Mouse (Mus musculus): ENCODE measurements around the gene Wdr27. TPM values are rescaled to one million over a fixed set of nuclear protein-coding genes. Genes with fewer than 3 reads are reported as not detected.
A peak's percentile ranks its signal among the peaks of the same experiment; 100 is the strongest.
"Not testable (repeated sequence)": the region's sequence is repeated elsewhere in the genome, so short reads cannot be mapped to it uniquely, and the experiment has no call there.

The Wdr27 gene
- total RNA-seq, 1 experiment from 2014 or later: not detected

DNA sequence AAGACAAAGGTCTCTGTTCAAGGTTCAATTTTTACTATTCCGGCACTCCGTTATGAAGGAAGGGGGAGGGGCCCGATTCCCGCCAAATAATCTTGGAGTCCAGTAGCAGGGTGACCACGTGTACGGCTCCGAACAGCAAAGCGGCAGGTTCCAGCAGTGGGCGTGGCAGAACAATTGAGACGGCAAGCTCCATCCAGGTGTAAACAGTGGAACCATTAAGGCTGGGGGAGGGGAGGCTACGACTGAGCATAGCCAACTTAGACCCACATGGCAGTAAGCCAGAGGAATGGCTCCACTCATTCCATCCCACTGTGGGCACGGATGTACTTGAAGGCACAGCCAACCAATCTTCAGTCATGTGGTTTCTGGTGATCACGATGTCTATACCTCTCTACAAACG, 7.7 kb downstream of the Wdr27 start:
- ATAC-seq (replicated peaks; ENCODE audit: low read depth, poor library complexity, severe bottlenecking): not testable (repeated sequence)

DNA sequence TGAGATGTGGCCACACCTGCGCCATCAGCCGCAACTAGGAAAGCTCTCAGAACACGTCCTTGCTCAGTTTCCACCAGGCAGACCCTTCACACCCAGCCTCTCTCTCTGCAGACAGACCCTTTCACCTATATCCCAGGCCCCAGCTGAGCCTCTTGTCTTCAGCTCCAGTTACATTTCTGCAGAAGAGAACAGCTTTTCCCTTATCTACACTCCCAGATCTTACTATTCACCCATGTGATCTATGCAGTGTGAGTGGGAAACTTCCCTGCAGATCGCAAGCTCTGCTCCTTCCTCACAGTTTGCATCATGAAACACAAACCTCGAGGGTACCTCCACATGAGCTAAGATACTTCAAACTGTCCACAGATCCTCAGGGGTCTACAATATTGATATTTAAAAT, 11.5 kb downstream of the Wdr27 start:
- ATAC-seq (replicated peaks; ENCODE audit: low read depth, poor library complexity, severe bottlenecking): no peak

GRCm38 (mm10) chr17:14930697-14931096, 12.3 kb downstream of the Wdr27 start:
- peak; percentile 95 for ATAC-seq (replicated peaks; ENCODE audit: low read depth, poor library complexity, severe bottlenecking)

DNA sequence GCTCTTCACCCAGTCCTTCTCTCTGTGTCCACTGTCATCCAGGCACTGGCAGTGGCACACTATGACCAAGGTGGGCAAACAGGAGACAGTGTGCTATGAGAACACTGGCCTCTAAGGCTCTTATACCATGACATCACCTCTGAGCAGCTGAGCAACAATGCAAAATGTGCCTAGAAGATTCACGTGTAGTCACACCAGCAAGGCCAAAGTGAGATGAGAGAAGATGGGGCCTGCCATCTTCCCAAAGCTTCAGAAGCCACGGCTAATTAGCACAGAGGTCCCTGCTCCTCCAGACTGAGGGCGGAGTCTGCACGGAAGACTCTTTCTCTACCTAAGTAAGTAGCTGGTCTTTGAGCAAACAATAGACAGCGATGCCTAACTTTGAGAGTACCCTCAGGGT, 14.3 kb downstream of the Wdr27 start:
- ATAC-seq (replicated peaks; ENCODE audit: low read depth, poor library complexity, severe bottlenecking): no peak

- ATAC-seq (replicated peaks; ENCODE audit: low read depth, poor library complexity, severe bottlenecking): no peak
Measured at GRCm38 (mm10) chr17:14927644-14928218, 15.2 kb downstream of the Wdr27 start.

- peak; percentile 89 for ATAC-seq (replicated peaks; ENCODE audit: low read depth, poor library complexity, severe bottlenecking)
Measured at GRCm38 (mm10) chr17:14921582-14921981, 21.4 kb downstream of the Wdr27 start.

GRCm38 (mm10) chr17:14917866-14918265, 25.1 kb downstream of the Wdr27 start:
- no peak for ATAC-seq (replicated peaks; ENCODE audit: low read depth, poor library complexity, severe bottlenecking)

GRCm38 (mm10) chr17:14914401-14914800, 28.6 kb downstream of the Wdr27 start:
- ATAC-seq (replicated peaks; ENCODE audit: low read depth, poor library complexity, severe bottlenecking): no peak

DNA sequence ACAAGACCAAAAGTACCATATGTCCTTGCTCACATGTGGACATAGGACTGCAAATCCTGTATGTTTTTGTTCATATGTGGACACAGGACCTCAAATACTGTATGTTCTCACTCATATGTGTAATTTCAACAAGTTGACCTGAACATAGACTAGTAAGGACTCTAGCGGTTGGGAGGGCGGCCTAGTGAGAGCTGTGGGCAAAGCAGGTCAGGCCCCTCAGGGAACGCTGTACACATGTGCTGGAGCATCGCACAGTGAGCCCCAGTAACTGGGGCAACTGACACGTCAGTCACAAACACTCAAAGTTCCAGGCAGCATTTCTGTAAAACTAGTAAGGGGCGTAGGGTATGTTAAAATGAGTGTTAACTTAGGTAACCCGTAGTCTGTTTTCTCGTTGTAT, 30.0 kb downstream of the Wdr27 start:
- ATAC-seq (replicated peaks; ENCODE audit: low read depth, poor library complexity, severe bottlenecking): no peak

GRCm38 (mm10) chr17:14912420-14912819, 30.5 kb downstream of the Wdr27 start:
- peak; percentile 65 for ATAC-seq (replicated peaks; ENCODE audit: low read depth, poor library complexity, severe bottlenecking)

DNA sequence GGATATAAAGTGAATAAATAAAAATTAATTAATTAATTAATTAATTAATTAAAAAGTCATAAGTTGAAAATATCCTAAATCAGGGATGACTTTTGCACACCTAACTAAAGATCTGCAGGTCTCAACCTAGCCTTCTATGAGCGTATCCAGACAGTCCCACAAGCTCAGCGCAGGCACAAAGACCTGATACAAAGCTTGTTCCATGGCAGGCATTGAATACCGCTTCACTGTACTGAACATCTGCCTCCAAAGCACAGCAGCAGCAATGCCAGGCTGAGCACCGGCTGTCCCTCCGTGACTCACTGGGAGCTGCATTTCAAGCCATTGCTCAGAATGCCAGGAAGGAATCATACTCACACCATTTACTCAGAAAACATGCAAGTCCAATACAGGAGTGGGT, 32.2 kb downstream of the Wdr27 start:
- no peak for ATAC-seq (replicated peaks; ENCODE audit: low read depth, poor library complexity, severe bottlenecking)

DNA sequence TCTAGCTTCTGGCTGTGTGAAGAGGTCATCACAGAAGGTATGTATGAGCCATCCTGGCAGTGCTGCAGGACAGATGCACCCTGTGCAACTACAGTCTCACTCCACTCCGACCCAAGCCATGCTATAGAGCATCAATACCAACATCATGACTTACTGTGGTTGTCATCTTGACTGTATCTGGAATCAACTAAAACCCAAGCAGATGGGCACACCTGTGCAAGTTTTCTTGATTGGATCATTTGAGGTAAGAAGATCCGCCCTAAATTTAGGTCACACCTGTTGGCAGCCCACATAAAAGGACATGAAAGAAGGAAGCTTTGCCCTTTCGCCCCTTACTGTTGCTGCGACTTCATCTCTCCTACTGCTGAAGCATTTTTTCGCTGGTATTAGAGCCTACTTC, 33.6 kb downstream of the Wdr27 start:
- no peak for ATAC-seq (replicated peaks; ENCODE audit: low read depth, poor library complexity, severe bottlenecking)

GRCm38 (mm10) chr17:14907136-14907535, 35.8 kb downstream of the Wdr27 start:
- ATAC-seq (replicated peaks; ENCODE audit: low read depth, poor library complexity, severe bottlenecking): no peak

DNA sequence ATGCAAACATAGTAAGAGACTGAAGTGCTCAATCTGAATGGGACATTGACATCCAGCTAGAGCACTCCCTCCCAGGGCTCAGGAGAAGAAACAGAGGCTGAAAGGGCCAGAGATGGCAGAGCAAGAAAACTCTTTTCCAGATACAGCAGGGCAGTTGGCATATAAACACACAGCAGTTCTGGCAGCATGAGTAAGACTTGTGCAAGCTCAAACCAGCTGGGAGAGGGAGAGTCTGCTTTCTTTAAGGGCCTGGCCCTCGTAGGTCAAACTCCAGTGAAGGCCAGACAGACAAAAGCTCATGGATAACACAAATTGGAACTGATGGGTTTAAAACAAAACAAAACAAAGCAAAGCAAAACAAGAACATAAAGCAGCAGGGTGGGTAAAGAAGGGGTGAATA, 36.3 kb downstream of the Wdr27 start:
- no peak for ATAC-seq (replicated peaks; ENCODE audit: low read depth, poor library complexity, severe bottlenecking)

- peak; percentile 81 for ATAC-seq (replicated peaks; ENCODE audit: low read depth, poor library complexity, severe bottlenecking)
Measured at GRCm38 (mm10) chr17:14904637-14905265, 38.2 kb downstream of the Wdr27 start.

GRCm38 (mm10) chr17:14904206-14904605, 38.8 kb downstream of the Wdr27 start:
- ATAC-seq (replicated peaks; ENCODE audit: low read depth, poor library complexity, severe bottlenecking): 0 out of 2 replicates have a peak, but pooled peaks have one; percentile 4

DNA sequence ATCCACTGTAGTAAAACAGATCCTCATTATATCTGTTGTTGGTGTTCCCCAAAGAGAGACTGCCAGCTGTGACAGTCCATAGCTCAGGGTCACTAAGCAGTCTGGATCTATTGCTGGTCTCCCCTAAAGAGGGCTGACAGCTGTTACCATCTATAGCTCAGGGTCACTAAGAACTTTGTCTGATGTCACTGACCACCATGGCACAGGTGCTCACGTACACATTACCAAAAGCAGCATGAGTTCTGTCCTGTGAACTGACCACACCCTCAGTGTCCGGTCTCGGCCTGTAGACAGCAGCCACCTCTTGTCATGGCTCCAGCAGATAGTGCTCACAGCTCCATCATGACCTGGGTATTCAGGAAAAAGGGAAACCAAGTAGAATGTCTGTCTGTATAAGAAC, 39.7 kb downstream of the Wdr27 start:
- ATAC-seq (replicated peaks; ENCODE audit: low read depth, poor library complexity, severe bottlenecking): no peak

DNA sequence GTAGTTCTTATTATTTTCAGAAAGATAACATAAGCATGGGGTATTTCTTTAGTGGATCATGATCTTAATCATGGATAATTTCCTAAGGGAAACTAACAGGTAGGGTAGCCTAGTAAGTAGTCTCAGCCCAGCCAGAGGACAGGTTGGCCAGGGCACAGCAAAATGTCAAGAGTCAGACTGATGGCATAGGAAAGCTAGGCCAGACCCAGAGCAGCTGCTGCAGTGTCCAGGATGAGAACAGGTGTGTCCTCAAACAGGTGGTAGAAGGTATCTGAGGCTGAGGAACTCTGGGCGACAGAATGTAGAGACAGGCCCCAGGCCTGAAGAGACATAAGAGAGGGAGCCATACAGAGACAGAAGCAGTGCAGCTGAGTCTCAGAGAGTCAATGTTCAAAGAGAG, 44.0 kb downstream of the Wdr27 start:
- ATAC-seq (replicated peaks; ENCODE audit: low read depth, poor library complexity, severe bottlenecking): no peak

GRCm38 (mm10) chr17:14895058-14895457, 47.9 kb downstream of the Wdr27 start:
- ATAC-seq (replicated peaks; ENCODE audit: low read depth, poor library complexity, severe bottlenecking): not testable (repeated sequence)

DNA sequence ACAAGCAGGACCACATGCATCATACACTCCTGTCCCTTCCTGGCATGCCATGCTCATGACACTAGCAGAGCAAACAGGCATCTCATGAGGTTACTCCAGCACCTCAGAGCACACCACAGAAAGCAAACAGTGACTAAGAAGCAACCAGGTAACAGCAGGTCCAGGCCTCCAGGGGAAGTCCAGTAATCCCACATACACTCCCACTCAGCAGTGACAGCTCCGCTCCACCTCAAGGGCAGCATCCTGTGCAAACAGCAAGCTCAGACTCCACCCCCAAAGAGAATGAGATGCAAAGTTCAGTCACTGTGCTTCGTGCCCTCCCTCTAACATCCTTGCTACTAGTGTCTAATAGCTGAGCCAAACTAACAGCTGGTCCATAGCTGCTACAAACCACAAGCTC, 56.0 kb downstream of the Wdr27 start:
- ATAC-seq (replicated peaks; ENCODE audit: low read depth, poor library complexity, severe bottlenecking): no peak

- ATAC-seq (replicated peaks; ENCODE audit: low read depth, poor library complexity, severe bottlenecking): no peak
Measured at GRCm38 (mm10) chr17:14874656-14875204, 68.2 kb downstream of the Wdr27 start.

DNA sequence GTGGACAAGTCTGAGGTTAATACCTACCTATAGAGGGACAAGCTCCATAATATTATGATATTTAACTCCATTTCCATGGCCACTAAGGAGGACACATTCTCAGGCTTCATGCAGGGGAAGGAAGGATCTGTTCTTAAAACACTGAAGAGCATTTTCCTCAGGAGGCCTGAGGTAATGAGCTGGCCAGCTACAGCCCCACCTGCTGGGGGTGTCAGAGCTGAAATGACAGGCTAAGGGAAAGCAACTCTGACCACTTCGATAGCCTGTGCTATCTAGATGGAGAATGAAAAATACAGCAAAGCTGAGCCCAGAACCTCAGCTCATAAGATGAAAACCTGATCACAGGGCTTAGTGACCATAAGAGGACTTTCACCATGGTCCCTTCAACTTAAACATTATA, 82.7 kb downstream of the Wdr27 start:
- ATAC-seq (replicated peaks; ENCODE audit: low read depth, poor library complexity, severe bottlenecking): no peak

Measured in common myeloid progenitor, adult 5-6 weeks (primary cell).